Mouse (Mus musculus): ENCODE measurements around the gene Ggact. TPM values are rescaled to one million over a fixed set of nuclear protein-coding genes. Genes with fewer than 3 reads are reported as not detected.

Gene Ggact
- total RNA-seq, 2 experiments from 2014 or later: 37.0 to 55.3 TPM

Other genes with a start within 250 kb of the Ggact start
- gene Tmtc4, start 70.3 kb upstream of the Ggact start, total RNA-seq (2021): 10 to 100 TPM in 1 of 2 experiments, 1 to 10 TPM in 1; 9.1 to 21.6 TPM